Mouse (Mus musculus): Measurements from ENCODE around the gene Lrrc43. TPM values are rescaled to one million over a fixed set of nuclear protein-coding genes. Genes with fewer than 3 reads are reported as not detected.

Lrrc43 gene
- total RNA-seq, 2 experiments from 2014 or later: not detected

- no peak for DNase-seq
- intact Hi-C loops (cut with DNase I): no loop called here
Measured at GRCm38 (mm10) chr5:123512102-123512501, 23.0 kb downstream of the Lrrc43 start.

DNA sequence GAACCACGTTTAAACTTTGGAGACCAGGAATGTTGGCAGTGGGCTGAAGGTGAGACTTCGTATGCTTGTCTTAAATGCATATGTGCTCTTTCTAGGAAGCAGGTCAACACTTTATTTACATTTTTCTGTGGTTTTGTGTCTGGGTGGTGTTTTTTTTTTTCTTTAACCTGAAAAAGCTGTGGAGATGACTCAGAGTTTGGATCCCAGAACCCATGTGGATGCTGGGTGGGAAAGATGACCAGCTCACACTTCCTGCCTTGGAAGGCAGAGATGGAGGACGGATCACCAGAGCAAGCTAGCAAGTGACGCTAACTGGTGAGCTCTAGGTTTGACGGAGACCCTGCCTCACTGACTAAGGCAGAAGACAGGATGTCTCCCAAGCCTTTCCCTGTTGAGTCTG is 25.8 kb downstream of the Lrrc43 start:
- DNase-seq: no peak
- intact Hi-C loops (cut with DNase I): no loop called here

DNA sequence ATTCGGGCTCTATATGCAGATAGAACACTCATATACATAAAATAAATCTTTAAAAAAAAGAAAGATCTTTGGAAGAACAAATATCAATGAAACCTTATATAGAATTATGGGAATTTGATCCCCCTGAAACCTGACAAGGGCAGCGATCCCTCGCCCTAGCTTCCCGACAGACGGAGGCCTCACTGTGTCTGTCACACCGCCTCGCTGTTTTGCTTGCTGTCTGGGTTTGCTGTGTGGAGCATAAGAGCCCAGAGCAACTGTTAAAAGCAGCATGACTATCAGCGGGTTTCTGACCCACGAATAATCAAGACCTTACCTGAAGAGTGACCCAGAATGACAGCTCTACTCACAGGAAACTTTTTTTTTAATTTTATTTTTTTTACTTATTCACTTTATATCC is 31.6 kb downstream of the Lrrc43 start:
- no peak for DNase-seq
- intact Hi-C loops (cut with DNase I): no loop called here

DNA sequence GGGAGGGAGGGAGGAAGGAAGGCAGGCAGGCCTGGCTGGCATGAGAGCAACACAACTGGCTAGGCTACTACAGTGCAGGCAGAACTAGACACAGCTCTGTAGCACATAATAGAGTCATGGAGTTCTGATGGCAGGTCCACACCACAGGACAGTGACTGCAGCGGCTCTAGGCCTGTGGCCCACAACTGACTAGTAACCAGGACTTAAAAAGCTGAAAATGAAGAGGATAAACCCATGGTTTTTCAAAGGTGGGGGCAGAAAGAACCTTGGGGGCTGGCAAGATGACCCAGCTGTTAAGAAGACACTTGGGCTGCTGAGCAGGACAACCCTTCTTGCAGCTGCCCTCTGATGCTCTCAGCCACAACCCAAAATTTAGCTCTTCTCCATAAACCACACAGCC is 32.5 kb downstream of the Lrrc43 start:
- intact Hi-C loops (cut with DNase I): no loop called here
- DNase-seq: no peak

DNA sequence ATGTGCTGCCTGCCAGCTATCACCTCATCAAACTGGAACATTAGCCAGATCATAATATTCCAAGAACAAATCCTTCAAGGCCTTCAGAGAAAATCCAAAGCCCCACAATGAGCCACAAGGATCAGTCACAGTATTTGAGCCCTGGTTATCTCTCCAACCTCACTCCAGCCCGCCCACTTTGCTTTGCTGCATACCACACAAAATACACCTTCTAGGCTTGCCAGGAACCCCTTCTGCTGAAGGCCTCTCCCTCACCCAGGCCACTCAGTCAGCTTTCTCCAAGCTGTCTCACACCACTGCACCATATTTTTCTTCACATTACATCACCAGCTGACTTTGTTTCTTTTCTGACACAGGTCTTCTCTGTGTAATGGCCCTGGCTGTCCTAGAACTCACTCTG is 33.1 kb downstream of the Lrrc43 start:
- no peak for DNase-seq

DNA sequence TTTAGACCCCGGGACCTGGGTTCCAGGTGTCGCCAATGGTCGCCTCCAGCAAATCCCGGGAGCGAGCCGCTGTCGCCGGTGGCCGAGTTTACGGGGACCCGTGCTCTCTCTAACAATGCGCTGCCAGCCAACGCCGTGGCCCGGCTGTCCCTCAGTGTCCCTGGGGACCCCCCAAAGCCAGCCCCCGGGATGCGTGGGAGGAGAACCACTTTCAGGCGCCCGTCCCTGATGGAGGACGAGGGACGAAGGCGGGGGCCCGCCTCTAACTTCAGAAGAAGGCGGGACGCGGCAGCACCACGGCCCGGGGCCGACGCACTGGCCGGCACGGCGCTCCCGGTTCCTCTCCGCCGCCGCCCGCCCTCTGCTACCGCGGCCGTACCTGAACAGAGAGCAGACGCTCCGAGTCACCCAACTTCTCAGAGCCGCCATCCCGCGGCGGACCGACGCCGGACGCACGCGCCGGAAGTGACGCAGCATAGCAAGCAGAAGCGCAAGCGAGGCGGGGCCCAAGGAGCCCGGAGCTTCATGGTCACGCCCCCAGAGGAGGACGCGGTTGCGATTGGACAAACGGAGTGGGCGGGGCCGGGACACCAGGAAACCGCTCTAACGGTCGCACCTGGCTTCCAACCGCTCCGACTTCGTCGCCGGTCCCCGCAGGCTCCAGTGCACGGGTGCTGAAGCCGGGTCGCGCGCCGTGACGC is 34.7 kb downstream of the Lrrc43 start, which contains the start of gene Diablo:
TSS of gene Diablo (minus strand) at position 485 of the 701 bp plus-strand sequence.
- DNase-seq: peak; percentile 97
- intact Hi-C loops (cut with DNase I): no loop called here

More for the DNA sequence above, 33.1 kb downstream of the Lrrc43 start:
- intact Hi-C loops (cut with DNase I): no loop called here

DNA sequence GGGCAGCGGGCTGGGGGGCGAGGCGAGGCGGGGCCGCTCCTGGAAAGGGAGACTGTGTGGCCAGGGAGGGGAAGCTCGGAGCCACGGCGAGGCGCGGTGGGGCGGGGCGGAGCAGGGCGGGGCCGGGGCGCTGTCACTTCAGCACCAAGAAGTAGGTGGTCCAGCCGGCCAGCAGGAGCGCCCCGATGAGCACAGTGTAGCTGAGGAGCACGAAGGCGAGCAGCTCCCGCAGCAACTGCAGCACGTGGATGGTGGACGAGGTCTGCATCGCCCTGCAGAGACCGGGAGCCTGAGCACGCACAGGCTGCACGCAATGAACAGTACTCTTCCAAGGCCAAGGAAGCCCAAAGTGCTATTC is 35.3 kb downstream of the Lrrc43 start:
- DNase-seq: no peak
- intact Hi-C loops (cut with DNase I): no loop called here

- intact Hi-C loops (cut with DNase I): loop anchor here (5.0 kb wide), 1 partner anchor 148 kb away; no protein-coding TSS in a partner anchor
- no peak for DNase-seq
Measured at GRCm38 (mm10) chr5:123525281-123525680, 36.2 kb downstream of the Lrrc43 start, which contains the start of gene Gm49027. Gene Gm49027 (minus strand): TSS chr5:123525488.

- no peak for DNase-seq
- intact Hi-C loops (cut with DNase I): loop anchor here (5.0 kb wide), 1 partner anchor 149 kb away; no protein-coding TSS in a partner anchor
Measured at GRCm38 (mm10) chr5:123525916-123526495, 36.9 kb downstream of the Lrrc43 start.

GRCm38 (mm10) chr5:123528641-123529040 is 39.5 kb downstream of the Lrrc43 start:
- no peak for DNase-seq
- intact Hi-C loops (cut with DNase I): loop anchor here (5.0 kb wide), 1 partner anchor 151 kb away; no protein-coding TSS in a partner anchor

GRCm38 (mm10) chr5:123530056-123530455 is 41.0 kb downstream of the Lrrc43 start:
- intact Hi-C loops (cut with DNase I): no loop called here
- no peak for DNase-seq

DNA sequence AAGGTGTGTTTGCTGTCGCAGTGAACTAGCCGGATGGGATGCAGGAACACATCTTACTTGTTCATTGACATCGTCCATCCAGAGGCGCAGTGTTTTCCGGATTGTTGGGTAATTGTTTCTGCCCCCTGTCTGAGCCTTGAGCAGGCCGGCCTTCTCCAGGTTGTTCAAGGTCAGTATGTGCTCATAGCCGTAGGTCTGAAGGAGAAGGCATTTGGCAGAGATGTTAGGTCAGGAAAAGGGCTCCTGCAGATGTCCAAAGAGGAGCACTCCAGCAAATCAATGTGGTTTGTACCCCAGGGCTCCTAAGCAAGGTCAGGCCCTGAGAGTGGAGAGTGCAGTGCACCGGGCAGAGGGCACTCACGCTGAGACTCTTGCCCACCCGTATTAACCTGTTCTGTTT is 44.7 kb downstream of the Lrrc43 start:
- no peak for DNase-seq
- intact Hi-C loops (cut with DNase I): no loop called here

DNA sequence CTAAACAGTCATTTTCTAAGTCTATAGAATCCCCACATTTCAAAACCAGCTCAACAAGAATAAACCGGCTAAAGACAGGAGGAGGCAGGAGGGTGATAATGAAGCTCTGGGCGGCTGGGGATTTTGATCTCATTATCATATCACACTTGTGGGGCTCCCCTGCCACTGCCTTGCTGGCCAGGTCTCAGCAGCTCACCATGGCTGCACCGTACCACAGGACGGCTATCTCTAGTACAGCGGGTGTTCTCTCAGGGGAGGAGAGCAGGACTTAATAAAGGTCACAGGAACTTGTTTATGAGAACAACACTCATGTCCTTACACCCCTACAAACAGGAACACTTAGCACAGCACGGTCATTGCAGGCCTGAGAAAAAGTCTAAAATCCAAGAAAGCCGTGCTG is 66.6 kb downstream of the Lrrc43 start:
- DNase-seq: no peak
- intact Hi-C loops (cut with DNase I): no loop called here

GRCm38 (mm10) chr5:123556451-123556850 is 67.3 kb downstream of the Lrrc43 start:
- intact Hi-C loops (cut with DNase I): no loop called here
- DNase-seq: peak in 1 of 2 experiments; percentile 48

Small RNA genes lying within 50 kb of the gene (microRNA-seq; reads per million reads assigned to microRNA genes)
- gene Mir7647: 0 reads per million in 2 experiments

Other genes starting within 250 kb of the Lrrc43 start
- 1 to 10 TPM in 1 of 2 experiments, under 1 TPM in 1; 0.87 to 2.2 TPM for gene Wdr66, start 237.2 kb upstream of the Lrrc43 start, total RNA-seq (2021)
- gene Bcl7a, start 145.5 kb upstream of the Lrrc43 start, total RNA-seq (2021): 10 to 100 TPM in 1 of 2 experiments, 1 to 10 TPM in 1; 6.6 to 10.7 TPM
- 10 to 100 TPM; 49.7 to 50.7 TPM for gene Mlxip, start 94.5 kb upstream of the Lrrc43 start, total RNA-seq (2021)
- not detected for gene Il31, start 184 bp downstream of the Lrrc43 start, total RNA-seq (2021)
- not detected for gene B3gnt4, start 21.2 kb downstream of the Lrrc43 start, total RNA-seq (2021)
- 10 to 100 TPM; 36.1 to 39.0 TPM for gene Diablo, start 34.9 kb downstream of the Lrrc43 start, total RNA-seq (2021)
- not detected for gene Gm49027, start 36.2 kb downstream of the Lrrc43 start, total RNA-seq (2021)
- gene Vps33a, start 83.7 kb downstream of the Lrrc43 start, total RNA-seq (2021): 10 to 100 TPM; 28.6 to 31.1 TPM
- 100 to 1,000 TPM; 264 to 276 TPM for gene Clip1, start 195.3 kb downstream of the Lrrc43 start, total RNA-seq (2021)
- gene Zcchc8, start 231.8 kb downstream of the Lrrc43 start, total RNA-seq (2021): 10 to 100 TPM in 1 of 2 experiments, 1 to 10 TPM in 1; 9.9 to 17.6 TPM